In genomic region chr12:28674038-28674720, GRCm38 (mm10) we compare ENCODE assay signal across 8 mouse cellular contexts. TPM values are rescaled to one million over a fixed set of nuclear protein-coding genes. Genes with fewer than 3 reads are reported as not detected.
DNase-seq lines count a peak whose midpoint lies in the region; ATAC-seq lines count a peak whose summit lies in the region.

No protein-coding gene starts in this region.

- H3K27ac ChIP-seq in lung, embryonic 16.5 days (ENCODE audit: low read length) = peak overlapping the region; percentile 96
- no peak overlapping the region for H3K27ac ChIP-seq in embryonic facial prominence, embryonic 10.5 days (replicated peaks)
- peak overlapping the region; percentile 88; the same call in 1 of the 2 replicates for H3K27ac ChIP-seq in intestine, embryonic 14.5 days (ENCODE audit: low read depth)
- H3K27ac ChIP-seq in neural tube, embryonic 14.5 days (ENCODE audit: low read depth, low read length) = peak overlapping the region; percentile 87

- peak overlapping the region; percentile 67 for H3K4me2 ChIP-seq in lung, embryonic 16.5 days (ENCODE audit: low read depth, low read length)
- H3K4me2 ChIP-seq in intestine, embryonic 14.5 days (ENCODE audit: low read length) = peak overlapping the region; percentile 62
- peak overlapping the region; percentile 56 for H3K4me2 ChIP-seq in neural tube, embryonic 14.5 days (ENCODE audit: low read depth, low read length)

- intact Hi-C loops in left cerebral cortex, postnatal 25 days (cut with DNase I) = loop anchor here (2.0 kb wide), 1 partner anchor 25 kb away; the partner anchor contains the start of gene Rnaseh1

- WGBS in lung, embryonic 16.5 days = 76% methylated on average over 10 of the region's 10 CpGs
- WGBS in embryonic facial prominence, embryonic 10.5 days = 84% methylated on average over 10 of the region's 10 CpGs
- WGBS in intestine, embryonic 14.5 days = 86% methylated on average over 10 of the region's 10 CpGs
- 86% methylated on average over 10 of the region's 10 CpGs for WGBS in neural tube, embryonic 14.5 days

- H3K4me3 ChIP-seq in lung, embryonic 16.5 days (ENCODE audit: low read length) = peak overlapping the region; percentile 66
- peak overlapping the region; percentile 64; the same call in 1 of the 2 replicates for H3K4me3 ChIP-seq in embryonic facial prominence, embryonic 10.5 days
- H3K4me3 ChIP-seq in intestine, embryonic 14.5 days (ENCODE audit: low read depth, low read length) = peak overlapping the region; percentile 39; the same call in 1 of the 2 replicates
- H3K4me3 ChIP-seq in neural tube, embryonic 14.5 days (ENCODE audit: low read depth, low read length) = peak overlapping the region; percentile 47; the same call in 1 of the 2 replicates

- H3K9me3 ChIP-seq in lung, embryonic 16.5 days (ENCODE audit: control insufficient read depth, low read length) = no peaks in the 10 kb centered on the region
- H3K9me3 ChIP-seq in embryonic facial prominence, embryonic 10.5 days = no peaks in the 10 kb centered on the region
- no peaks in the 10 kb centered on the region for H3K9me3 ChIP-seq in intestine, embryonic 14.5 days (ENCODE audit: control insufficient read depth, low read length)
- H3K9me3 ChIP-seq in neural tube, embryonic 14.5 days (ENCODE audit: control insufficient read depth, low read length) = no peaks in the 10 kb centered on the region

- no peak for ATAC-seq in lung, embryonic 16.5 days (ENCODE audit: low read depth)
- no peak for ATAC-seq in intestine, embryonic 14.5 days (replicated peaks; ENCODE audit: low FRiP score, low TSS enrichment, low read depth)
- ATAC-seq in neural tube, embryonic 14.5 days (ENCODE audit: low read depth) = no peak

- no peaks in the 10 kb centered on the region for H3K27me3 ChIP-seq in lung, embryonic 16.5 days (ENCODE audit: control insufficient read depth, insufficient read depth, low read depth, low read length)
- no peaks in the 10 kb centered on the region for H3K27me3 ChIP-seq in embryonic facial prominence, embryonic 10.5 days (replicated peaks; ENCODE audit: low read depth, poor library complexity, severe bottlenecking)
- H3K27me3 ChIP-seq in intestine, embryonic 14.5 days (replicated peaks; ENCODE audit: control insufficient read depth, insufficient read depth, low read length) = no peaks in the 10 kb centered on the region
- H3K27me3 ChIP-seq in neural tube, embryonic 14.5 days (ENCODE audit: control insufficient read depth, insufficient read depth, low read length) = no peaks in the 10 kb centered on the region

- peak overlapping the region; percentile 78 for H3K9ac ChIP-seq in lung, embryonic 16.5 days (ENCODE audit: low read length)
- H3K9ac ChIP-seq in intestine, embryonic 14.5 days (ENCODE audit: low read length) = no peak overlapping the region
- H3K9ac ChIP-seq in neural tube, embryonic 14.5 days (replicated peaks; ENCODE audit: low read depth, low read length) = 0 out of 2 replicates have a peak overlapping the region, but pooled peaks have one; percentile 58

- peaks cover 10% of the 10 kb centered on the region for H3K36me3 ChIP-seq in lung, embryonic 16.5 days (ENCODE audit: control insufficient read depth, insufficient read depth, low read length)
- peaks cover 21% of the 10 kb centered on the region for H3K36me3 ChIP-seq in embryonic facial prominence, embryonic 10.5 days (replicated peaks)
- H3K36me3 ChIP-seq in intestine, embryonic 14.5 days (ENCODE audit: control insufficient read depth, insufficient read depth, low read length) = peaks cover 14% of the 10 kb centered on the region; the same call in 1 of the 2 replicates
- H3K36me3 ChIP-seq in neural tube, embryonic 14.5 days (ENCODE audit: control insufficient read depth, insufficient read depth, low read length) = no peaks in the 10 kb centered on the region

- H3K4me1 ChIP-seq in lung, embryonic 16.5 days (replicated peaks; ENCODE audit: control insufficient read depth, insufficient read depth, low read length) = peaks cover 10% of the 10 kb centered on the region
- peaks cover 20% of the 10 kb centered on the region for H3K4me1 ChIP-seq in embryonic facial prominence, embryonic 10.5 days
- peaks cover 6% of the 10 kb centered on the region; the same call in 1 of the 2 replicates for H3K4me1 ChIP-seq in intestine, embryonic 14.5 days (replicated peaks; ENCODE audit: control insufficient read depth, insufficient read depth, low read length)
- H3K4me1 ChIP-seq in neural tube, embryonic 14.5 days (ENCODE audit: control insufficient read depth, insufficient read depth, low read length) = peaks cover 6% of the 10 kb centered on the region

- no peak for DNase-seq in lung, postnatal 4 days
- no peak for DNase-seq in embryonic facial prominence, embryonic 10.5 days (ENCODE audit: low spot score)
- no peak for DNase-seq in intestine, embryonic 14.5 days (ENCODE audit: low spot score)
- DNase-seq in left cerebral cortex, postnatal 25 days (ENCODE audit: low spot score in 2 of 2) = no peak
- no peak for DNase-seq in adrenal gland, postnatal 10 days
- no peak for DNase-seq in cerebellum, adult 9-10 months

RNA-seq across cellular contexts. Expression of gene Adi1, which starts 0.9 kb away (rescaled TPM):
- 83.1 and 84.0 TPM in 2 replicates for polyA plus RNA-seq in lung, embryonic 16.5 days (2015; fragmentation: Nextera tagmentation; extraction: Ambion mirVana)
- 56.9 and 62.2 TPM in 2 replicates for polyA plus RNA-seq in embryonic facial prominence, embryonic 10.5 days (2016; fragmentation: Nextera tagmentation; extraction: Ambion mirVana)
- 76.4 and 78.7 TPM in 2 replicates for polyA plus RNA-seq in intestine, embryonic 14.5 days (2014; fragmentation: Nextera tagmentation; extraction: Ambion mirVana)
- polyA plus RNA-seq in neural tube, embryonic 14.5 days (2014; fragmentation: Nextera tagmentation; extraction: Ambion mirVana) = 25.4 and 26.7 TPM in 2 replicates
- 10 to 100 TPM; 26.5 to 29.7 TPM for total RNA-seq in left cerebral cortex, postnatal 25 days (2021)
- 10 to 100 TPM; 55.4 to 62.9 TPM for total RNA-seq in adrenal gland, postnatal 10 days (2021)

RNA-seq across cellular contexts. Expression of gene Rnaseh1, which starts 24.8 kb away (rescaled TPM):
- 29.6 and 30.8 TPM in 2 replicates for polyA plus RNA-seq in lung, embryonic 16.5 days (2015; fragmentation: Nextera tagmentation; extraction: Ambion mirVana)
- polyA plus RNA-seq in embryonic facial prominence, embryonic 10.5 days (2016; fragmentation: Nextera tagmentation; extraction: Ambion mirVana) = 34.3 and 35.1 TPM in 2 replicates
- 29.2 and 30.0 TPM in 2 replicates for polyA plus RNA-seq in intestine, embryonic 14.5 days (2014; fragmentation: Nextera tagmentation; extraction: Ambion mirVana)
- polyA plus RNA-seq in neural tube, embryonic 14.5 days (2014; fragmentation: Nextera tagmentation; extraction: Ambion mirVana) = 19.5 and 21.7 TPM in 2 replicates
- total RNA-seq in left cerebral cortex, postnatal 25 days (2021) = 10 to 100 TPM; 12.9 to 13.4 TPM
- total RNA-seq in adrenal gland, postnatal 10 days (2021) = 10 to 100 TPM; 12.4 to 12.7 TPM

RNA-seq across cellular contexts. Expression of gene Rps7, which starts 38.4 kb away (rescaled TPM):
- polyA plus RNA-seq in lung, embryonic 16.5 days (2015; fragmentation: Nextera tagmentation; extraction: Ambion mirVana) = 625 and 691 TPM in 2 replicates
- 685 and 712 TPM in 2 replicates for polyA plus RNA-seq in embryonic facial prominence, embryonic 10.5 days (2016; fragmentation: Nextera tagmentation; extraction: Ambion mirVana)
- polyA plus RNA-seq in intestine, embryonic 14.5 days (2014; fragmentation: Nextera tagmentation; extraction: Ambion mirVana) = 988 and 1,086 TPM in 2 replicates
- polyA plus RNA-seq in neural tube, embryonic 14.5 days (2014; fragmentation: Nextera tagmentation; extraction: Ambion mirVana) = 537 and 647 TPM in 2 replicates
- total RNA-seq in left cerebral cortex, postnatal 25 days (2021) = 100 to 1,000 TPM; 282 to 283 TPM
- 100 to 1,000 TPM; 512 to 544 TPM for total RNA-seq in adrenal gland, postnatal 10 days (2021)

RNA-seq across cellular contexts. Expression of gene Colec11, which starts 51.0 kb away (rescaled TPM):
- polyA plus RNA-seq in lung, embryonic 16.5 days (2015; fragmentation: Nextera tagmentation; extraction: Ambion mirVana) = 4.3 and 5.0 TPM in 2 replicates
- 0.10 and 0.31 TPM in 2 replicates for polyA plus RNA-seq in embryonic facial prominence, embryonic 10.5 days (2016; fragmentation: Nextera tagmentation; extraction: Ambion mirVana)
- polyA plus RNA-seq in intestine, embryonic 14.5 days (2014; fragmentation: Nextera tagmentation; extraction: Ambion mirVana) = 1.1 and 1.2 TPM in 2 replicates
- polyA plus RNA-seq in neural tube, embryonic 14.5 days (2014; fragmentation: Nextera tagmentation; extraction: Ambion mirVana) = 0.80 and 0.94 TPM in 2 replicates
- under 1 TPM; 0.60 to 0.62 TPM for total RNA-seq in left cerebral cortex, postnatal 25 days (2021)
- 10 to 100 TPM in 1 of 2 experiments, 1 to 10 TPM in 1; 7.5 to 12.7 TPM for total RNA-seq in adrenal gland, postnatal 10 days (2021)
